Mouse (Mus musculus) heart, embryonic 14.5 days (tissue): Measurements from ENCODE around the gene Myo10. TPM values are rescaled to one million over a fixed set of nuclear protein-coding genes. Genes with fewer than 3 reads are reported as not detected.
A peak's percentile ranks its signal among the peaks of the same experiment; 100 is the strongest.
"Not testable (repeated sequence)": the region's sequence is repeated elsewhere in the genome, so short reads cannot be mapped to it uniquely, and the experiment has no call there.

ENCODE experiments used
- ATAC-seq: fragments of 200-750 bp; cut with Nextera tagmentation; 2 replicates; pipeline ENCODE4 v1.8.0; 2017; ENCODE audit warnings: low read depth, moderate TSS enrichment; ENCODE audit not compliant: insufficient number of reproducible peaks, insufficient read depth, low FRiP score
- H3K27ac ChIP-seq, 2 experiments: fragments of 200-500 bp in 1 of 2; fragments of 300-500 bp in 1 of 2; sonication (generic) in 1 of 2; replicated peaks in 1 of 2; 2 replicates each; pipeline ENCODE4 v1.5.1; 2012 to 2014; ENCODE audit warnings: low read depth in 2 of 2, low read length in 2 of 2, control low read depth in 1 of 2, mild to moderate bottlenecking in 1 of 2, mixed read lengths in 1 of 2; ENCODE audit not compliant: control insufficient read depth in 1 of 2, insufficient read depth in 1 of 2
- H3K27me3 ChIP-seq: fragments of 300-500 bp; sonication (generic); 2 replicates; pipeline ENCODE4 v1.6.1; 2014; ENCODE audit warnings: mild to moderate bottlenecking, low read length, control low read depth; ENCODE audit not compliant: control insufficient read depth, insufficient read depth
- H3K36me3 ChIP-seq: fragments of 300-500 bp; sonication (generic); 2 replicates; pipeline ENCODE4 v1.6.1; 2014; ENCODE audit warnings: mild to moderate bottlenecking, control low read depth, low read length, mixed read lengths; ENCODE audit not compliant: control insufficient read depth, insufficient read depth
- H3K4me1 ChIP-seq, 2 experiments: fragments of 200-500 bp in 1 of 2; fragments of 300-500 bp in 1 of 2; sonication (generic) in 1 of 2; 2 replicates each; pipeline ENCODE4 v1.6.1; 2012 to 2014; ENCODE audit warnings: low read length in 2 of 2, control low read depth in 1 of 2, mixed read lengths in 1 of 2; ENCODE audit not compliant: control insufficient read depth in 2 of 2, insufficient read depth in 2 of 2
- H3K4me2 ChIP-seq: fragments of 300-500 bp; sonication (generic); 2 replicates; pipeline ENCODE4 v1.6.1; 2014; ENCODE audit warnings: mild to moderate bottlenecking, low read length
- H3K4me3 ChIP-seq, 2 experiments: fragments of 200-500 bp in 1 of 2; fragments of 300-500 bp in 1 of 2; sonication (generic) in 1 of 2; 2 replicates each; pipeline ENCODE4 v1.5.1; 2012 to 2014; ENCODE audit warnings: low read length in 2 of 2, mild to moderate bottlenecking in 2 of 2, control low read depth in 1 of 2, low read depth in 1 of 2, moderate library complexity in 1 of 2; ENCODE audit not compliant: control insufficient read depth in 1 of 2, insufficient read depth in 1 of 2
- H3K9ac ChIP-seq: fragments of 300-500 bp; sonication (generic); 2 replicates; pipeline ENCODE4 v1.6.1; 2014; ENCODE audit warnings: mild to moderate bottlenecking, low read length
- H3K9me3 ChIP-seq: fragments of 300-500 bp; sonication (generic); 2 replicates; pipeline ENCODE4 v1.6.1; 2016; ENCODE audit warnings: low read length, control low read depth; ENCODE audit not compliant: control insufficient read depth
- WGBS: fragments of 180-500 bp; shearing (Covaris S2); extraction: QIAGEN DNeasy Blood & Tissue Kit; methylation state at CpG from one replicate; pipeline ENCODE4 v1.1.7; 2014; 5-methylcytosine and 5-hydroxymethylcytosine counted together
- polyA plus RNA-seq: library from polyadenylated mRNA; unstranded; fragments of >200 nt; fragmentation: Nextera tagmentation; extraction: Ambion mirVana; gene quantifications from 2 replicates; pipeline ENCODE4 v1.2.1, GENCODE M21; 2014

The Myo10 gene
- polyA plus RNA-seq, 1 experiment from 2014 or later, result 12.6 TPM

GRCm38 (mm10) chr15:25718104-25718503 is 95.8 kb downstream of the Myo10 start:
- H3K27ac ChIP-seq, H3K4me1 ChIP-seq, H3K4me2 ChIP-seq, H3K4me3 ChIP-seq, H3K9ac ChIP-seq, H3K36me3 ChIP-seq, H3K9me3 ChIP-seq, H3K27me3 ChIP-seq, ATAC-seq: not testable (repeated sequence)
- WGBS, result 98% methylated on average over 1 of the region's 4 CpGs

GRCm38 (mm10) chr15:25719270-25719669 is 96.9 kb downstream of the Myo10 start:
- 82% methylated on average over 8 of the region's 8 CpGs for WGBS
- Histone ChIP-seq H3K36me3 (peaks cover 7% of the 10 kb centered on the region; the same call in 1 of the 2 replicates), H3K27ac (no peak overlapping the region), H3K4me3 (no peak overlapping the region), H3K4me2 (no peak overlapping the region), H3K27me3 (no peaks in the 10 kb centered on the region), H3K9me3 (no peaks in the 10 kb centered on the region), H3K4me1 (peaks cover 2 to 4% of the 10 kb centered on the region in 2 experiments; a peak in 2 of 4 replicates), H3K9ac (no peak overlapping the region)
- no peak for ATAC-seq

GRCm38 (mm10) chr15:25720263-25720662 is 97.9 kb downstream of the Myo10 start:
- H3K9ac ChIP-seq, result no peak overlapping the region
- H3K4me2 ChIP-seq, result no peak overlapping the region
- no peaks in the 10 kb centered on the region for H3K9me3 ChIP-seq
- ATAC-seq, result no peak
- 86% methylated on average over 6 of the region's 6 CpGs for WGBS
- H3K4me3 ChIP-seq, result no peak overlapping the region
- peaks cover 11% of the 10 kb centered on the region; the same call in 1 of the 2 replicates for H3K36me3 ChIP-seq
- H3K27ac ChIP-seq, result no peak overlapping the region
- no peaks in the 10 kb centered on the region for H3K27me3 ChIP-seq
- H3K4me1 ChIP-seq, result peaks cover under 1% of the 10 kb centered on the region in 2 experiments; a peak in 1 of 4 replicates

GRCm38 (mm10) chr15:25723281-25724113 is 101.2 kb downstream of the Myo10 start:
- ATAC-seq, result no peak
- Histone ChIP-seq H3K4me3 (no peak overlapping the region), H3K4me1 (peaks cover 4 to 9% of the 10 kb centered on the region in 2 experiments; a peak in 3 of 4 replicates), H3K9me3 (no peaks in the 10 kb centered on the region), H3K9ac (no peak overlapping the region), H3K36me3 (peaks cover 11% of the 10 kb centered on the region; the same call in 1 of the 2 replicates), H3K27ac (no peak overlapping the region), H3K4me2 (no peak overlapping the region), H3K27me3 (no peaks in the 10 kb centered on the region)
- 60% methylated on average over 12 of the region's 12 CpGs for WGBS

- H3K4me3 ChIP-seq, result no peak overlapping the region
- H3K9me3 ChIP-seq, result no peaks in the 10 kb centered on the region
- H3K27ac ChIP-seq, result no peak overlapping the region
- peaks cover 11% of the 10 kb centered on the region; the same call in 1 of the 2 replicates for H3K36me3 ChIP-seq
- H3K4me1 ChIP-seq, result peaks cover 4 to 9% of the 10 kb centered on the region in 2 experiments; a peak in 3 of 4 replicates
- 89% methylated on average over 6 of the region's 6 CpGs for WGBS
- H3K4me2 ChIP-seq, result no peak overlapping the region
- no peak overlapping the region for H3K9ac ChIP-seq
- H3K27me3 ChIP-seq, result no peaks in the 10 kb centered on the region
- no peak for ATAC-seq
Observed at GRCm38 (mm10) chr15:25724549-25724948, 102.2 kb downstream of the Myo10 start.

- 34% methylated on average over 5 of the region's 5 CpGs for WGBS
- Histone ChIP-seq H3K36me3 (peaks cover 11% of the 10 kb centered on the region; the same call in 1 of the 2 replicates), H3K4me2 (peak overlapping the region; percentile 31; the same call in 1 of the 2 replicates), H3K27me3 (no peaks in the 10 kb centered on the region), H3K9ac (no peak overlapping the region), H3K4me1 (peaks cover 4 to 9% of the 10 kb centered on the region in 2 experiments; a peak in 3 of 4 replicates), H3K9me3 (no peaks in the 10 kb centered on the region), H3K4me3 (no peak overlapping the region), H3K27ac (peak overlapping the region in 1 of 2 experiments; percentile 34; a peak in 1 of 4 replicates)
- peak; percentile 62 for ATAC-seq
Observed at GRCm38 (mm10) chr15:25726814-25727213, 104.5 kb downstream of the Myo10 start.

- no peak overlapping the region for H3K27ac ChIP-seq
- no peaks in the 10 kb centered on the region for H3K27me3 ChIP-seq
- H3K9ac ChIP-seq, result no peak overlapping the region
- H3K4me3 ChIP-seq, result no peak overlapping the region
- H3K36me3 ChIP-seq, result 0 out of 2 replicates have a peak, but pooled peaks cover 3% of the 10 kb centered on the region
- H3K4me2 ChIP-seq, result no peak overlapping the region
- H3K9me3 ChIP-seq, result no peaks in the 10 kb centered on the region
- no peak for ATAC-seq
- 69% methylated on average over 4 of the region's 4 CpGs for WGBS
- peaks cover 4 to 9% of the 10 kb centered on the region in 2 experiments; a peak in 3 of 4 replicates for H3K4me1 ChIP-seq
Observed at GRCm38 (mm10) chr15:25728501-25728900, 106.2 kb downstream of the Myo10 start.
